Mouse (Mus musculus): ENCODE results near the gene Srp72. TPM values are rescaled to one million over a fixed set of nuclear protein-coding genes. Genes with fewer than 3 reads are reported as not detected.

The Srp72 gene
- 83.0 and 91.0 TPM in 2 replicates for total RNA-seq (2015)
- 133 and 141 TPM in 2 replicates for total RNA-seq (2017)

DNA sequence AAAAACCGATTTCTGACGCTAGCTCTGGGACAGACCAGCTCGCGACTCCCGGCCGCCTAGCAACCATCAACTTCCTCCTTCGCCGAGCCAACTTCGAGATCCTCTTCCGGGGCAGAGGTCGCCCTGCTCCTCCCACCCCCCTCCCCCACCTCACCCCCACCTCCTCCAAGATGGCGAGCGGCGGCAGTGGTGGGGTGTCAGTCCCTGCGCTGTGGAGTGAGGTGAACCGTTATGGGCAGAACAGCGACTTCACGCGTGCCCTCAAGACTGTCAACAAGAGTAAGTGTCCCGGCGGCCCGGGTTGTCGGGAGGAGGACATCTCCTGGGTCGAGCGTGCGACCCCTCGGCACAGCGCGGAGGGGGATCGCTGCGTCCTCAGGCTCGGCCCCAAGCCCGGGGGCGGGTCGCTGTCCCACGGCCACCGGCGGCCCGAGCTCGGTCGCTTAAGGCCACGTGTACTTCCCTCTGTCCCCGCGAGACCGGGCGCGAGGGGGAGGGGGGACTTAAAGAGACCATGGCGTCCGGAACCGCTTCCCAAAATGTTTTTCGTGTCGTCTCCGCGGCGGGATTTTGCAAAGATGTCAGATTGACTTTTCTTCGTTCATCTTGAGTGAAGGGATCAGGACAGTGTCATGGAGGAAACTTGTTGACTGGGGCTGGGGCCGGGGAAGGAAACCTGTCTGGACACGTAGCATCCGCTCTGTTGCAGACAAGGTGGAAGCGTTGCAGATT lies at the start of gene Srp72:
Srp72 (plus strand) TSS at position 130 of the 732 bp plus-strand sequence.
- peak; percentile 93 for ATAC-seq (ENCODE audit: poor library complexity, severe bottlenecking)

DNA sequence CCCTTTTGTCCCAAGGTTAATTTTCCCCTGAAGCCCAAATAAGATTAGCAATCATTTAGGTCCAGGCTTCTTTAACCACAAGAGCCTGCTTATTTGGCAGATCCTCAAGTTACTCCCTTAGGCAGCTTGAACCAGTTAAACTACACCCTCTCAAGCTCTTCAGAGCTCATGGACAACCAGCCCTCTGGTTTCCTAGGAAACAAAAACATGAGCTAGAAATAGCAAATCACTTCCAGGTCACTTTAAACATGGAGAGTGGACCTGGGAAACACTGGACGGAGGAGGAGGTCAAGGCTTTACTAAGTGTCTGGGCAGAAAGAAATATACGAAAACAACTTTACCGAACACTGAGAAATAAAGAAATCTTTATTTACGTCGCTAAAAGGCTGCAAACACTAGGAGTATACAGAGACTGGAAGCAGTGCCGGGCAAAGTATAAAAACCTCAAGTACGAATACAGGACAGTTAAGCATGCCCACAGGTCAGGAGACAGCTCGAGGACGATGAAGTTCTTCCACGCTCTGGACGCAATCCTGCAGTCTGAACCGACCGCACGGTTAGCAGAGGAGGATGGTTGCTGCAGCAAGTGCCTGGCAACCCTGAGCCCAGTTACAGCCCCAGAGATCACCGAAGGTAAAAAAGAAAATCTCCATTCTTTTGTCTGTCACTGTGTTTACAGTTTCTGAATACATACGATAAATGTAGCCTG lies 46.2 kb upstream of the Srp72 start:
- no peak for ATAC-seq (ENCODE audit: poor library complexity, severe bottlenecking)

DNA sequence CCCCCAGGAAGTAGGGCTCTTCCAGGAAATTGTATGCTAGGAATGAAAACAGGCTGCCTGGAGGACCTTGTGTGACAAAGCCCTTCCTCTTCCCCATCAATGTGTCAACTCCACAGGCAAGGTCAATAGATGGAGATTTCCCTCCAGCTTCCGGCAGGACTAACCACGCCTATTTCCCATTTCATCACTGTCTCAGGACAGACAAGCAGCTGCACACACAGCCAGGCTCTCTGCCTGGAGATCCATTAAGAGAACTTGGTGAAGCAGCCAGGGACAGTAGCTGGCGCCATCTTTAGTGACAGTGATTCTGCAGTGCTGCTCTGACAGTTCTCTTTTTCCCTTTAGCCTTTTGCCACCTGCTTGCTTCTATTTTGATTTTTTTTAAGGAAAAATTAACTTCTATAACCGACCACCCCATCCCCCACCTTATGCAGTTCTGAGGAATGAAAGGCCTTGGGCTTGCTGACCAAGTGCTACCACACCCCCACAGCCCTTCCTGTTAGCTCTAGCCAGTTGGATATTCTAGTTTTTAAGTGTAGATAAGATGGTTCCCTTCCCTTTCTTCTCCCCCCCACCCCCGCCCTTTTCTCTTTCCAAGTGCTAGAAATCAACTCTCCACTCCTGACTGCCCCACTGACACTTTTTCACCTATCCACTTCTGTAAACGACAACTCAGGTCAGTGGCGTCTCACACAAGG lies 45.2 kb upstream of the Srp72 start:
- peak; percentile 69 for ATAC-seq (ENCODE audit: poor library complexity, severe bottlenecking)

DNA sequence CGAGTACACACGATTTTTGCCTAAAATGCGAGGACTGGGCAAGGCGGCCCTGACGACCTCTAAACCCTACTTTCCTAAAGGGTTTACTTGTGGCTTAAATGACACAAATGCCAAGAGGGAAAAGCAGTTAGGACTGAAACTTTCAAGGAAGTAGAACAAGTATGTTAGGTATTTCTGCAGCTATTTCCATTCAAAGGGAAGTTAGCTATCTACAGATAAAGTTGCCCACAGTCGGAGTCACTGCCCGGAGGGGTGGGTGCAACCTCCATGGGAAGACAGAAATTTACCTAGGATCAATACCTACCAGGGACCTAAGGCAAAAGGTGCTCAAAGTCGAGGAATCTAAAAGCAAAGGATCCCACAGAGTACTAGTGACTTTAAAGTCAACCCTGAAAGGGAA lies 34.8 kb upstream of the Srp72 start:
- ATAC-seq (ENCODE audit: poor library complexity, severe bottlenecking): no peak

DNA sequence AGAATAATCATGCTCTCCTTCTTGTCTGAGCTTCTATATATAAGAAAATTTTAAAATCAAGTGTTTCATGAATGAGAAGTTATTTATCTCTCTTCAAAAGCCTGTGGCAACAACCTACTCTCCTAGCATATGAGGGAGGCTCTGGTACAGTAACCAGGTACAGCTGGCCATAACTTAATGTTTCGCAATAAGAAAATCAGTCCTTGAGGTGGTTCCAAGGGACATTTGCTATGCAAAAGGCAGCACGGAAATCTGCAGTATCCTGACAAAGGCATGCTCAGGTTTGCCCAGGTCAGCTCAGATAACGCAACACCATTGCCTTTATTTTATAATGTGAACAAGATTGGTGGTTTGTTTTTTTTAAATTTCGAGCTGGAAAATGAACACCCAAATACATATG lies 32.5 kb upstream of the Srp72 start:
- ATAC-seq (ENCODE audit: poor library complexity, severe bottlenecking): no peak

DNA sequence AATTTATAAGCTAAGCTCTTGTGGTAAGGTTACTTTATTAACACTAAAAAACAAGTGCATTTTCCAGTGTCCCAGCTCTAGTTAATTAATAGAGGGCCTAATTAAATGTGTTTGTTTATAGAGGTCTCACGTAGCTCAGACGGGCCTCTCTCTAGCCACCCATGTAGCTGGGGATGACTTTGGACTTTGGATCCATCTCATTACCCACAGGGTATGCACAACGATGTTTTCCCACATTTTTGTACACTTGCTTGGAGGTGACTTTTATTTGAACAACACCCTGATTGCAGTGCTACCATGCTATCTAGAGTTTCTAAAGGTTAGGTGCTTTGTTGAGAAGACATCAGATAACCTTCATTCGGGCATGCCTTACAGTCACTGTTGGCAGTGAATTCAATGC lies 32.0 kb upstream of the Srp72 start:
- ATAC-seq (ENCODE audit: poor library complexity, severe bottlenecking): no peak

DNA sequence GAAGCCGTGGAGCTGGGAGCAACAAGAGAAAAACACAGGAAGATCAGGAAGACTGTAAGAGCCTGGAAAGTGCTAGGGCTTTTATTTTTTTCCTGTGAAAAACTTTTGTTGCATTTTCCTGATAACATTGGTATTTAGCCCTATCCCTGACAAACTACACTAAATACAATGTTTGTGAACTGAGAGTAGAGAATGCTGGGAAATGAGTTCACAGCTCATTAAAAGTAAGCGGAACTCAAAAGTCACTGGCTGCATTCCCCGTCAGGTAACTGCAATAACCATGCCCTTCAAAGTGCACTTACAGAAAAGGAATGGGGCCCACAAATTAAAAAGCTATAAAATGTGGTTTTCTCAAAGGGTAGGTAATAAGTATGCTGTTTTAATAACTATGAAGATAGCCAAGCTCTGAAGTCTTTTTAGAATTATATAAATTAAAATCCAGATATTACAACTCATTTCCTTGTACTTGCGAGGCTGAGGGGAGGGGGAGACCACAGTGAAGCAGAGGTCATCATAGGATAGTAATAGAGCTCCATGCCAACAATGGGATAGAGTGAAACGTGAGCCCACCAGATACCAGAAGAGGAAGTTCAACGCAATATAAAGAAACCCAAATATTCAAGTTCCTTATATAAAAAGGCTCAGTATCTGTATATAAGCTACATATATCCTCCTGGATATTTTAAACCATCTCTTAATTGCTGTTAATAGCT lies 29.4 kb upstream of the Srp72 start:
- no peak for ATAC-seq (ENCODE audit: poor library complexity, severe bottlenecking)

DNA sequence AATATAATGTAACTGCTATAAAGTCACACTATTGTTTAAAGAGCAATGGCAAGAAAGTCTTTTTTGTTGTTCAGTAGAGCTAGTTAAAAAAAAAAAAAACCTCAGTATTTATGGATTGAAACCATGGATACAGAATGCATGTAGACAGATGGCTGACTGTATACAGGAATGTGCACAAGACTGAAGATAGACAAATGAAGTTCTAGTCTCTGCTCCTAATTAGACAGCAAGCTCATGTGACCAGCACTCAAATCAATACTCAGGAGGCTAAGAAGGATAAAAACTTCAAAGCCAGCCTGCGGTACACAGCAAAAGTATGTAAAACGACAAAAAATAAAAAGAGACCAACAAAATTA lies 28.8 kb upstream of the Srp72 start:
- no peak for ATAC-seq (ENCODE audit: poor library complexity, severe bottlenecking)

DNA sequence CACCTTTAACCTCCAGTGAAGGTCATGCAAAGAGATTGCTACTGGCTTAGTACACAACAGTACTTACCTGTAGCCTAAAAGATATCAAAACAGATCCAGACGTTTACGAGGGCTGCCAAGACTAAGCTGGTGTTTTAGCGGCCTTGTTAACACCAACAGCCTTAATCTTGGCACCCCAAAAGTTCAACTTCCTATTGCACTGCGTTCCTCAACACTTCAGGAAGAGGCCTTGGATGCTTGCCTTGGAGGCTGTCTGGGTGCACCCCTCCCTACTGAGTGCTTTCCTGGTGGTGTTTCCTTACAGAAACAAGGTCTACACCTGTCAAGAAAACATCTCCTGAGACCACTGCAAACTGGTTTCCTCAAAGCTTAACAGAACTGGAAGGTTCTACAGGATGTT lies 27.3 kb upstream of the Srp72 start:
- ATAC-seq (ENCODE audit: poor library complexity, severe bottlenecking): no peak

DNA sequence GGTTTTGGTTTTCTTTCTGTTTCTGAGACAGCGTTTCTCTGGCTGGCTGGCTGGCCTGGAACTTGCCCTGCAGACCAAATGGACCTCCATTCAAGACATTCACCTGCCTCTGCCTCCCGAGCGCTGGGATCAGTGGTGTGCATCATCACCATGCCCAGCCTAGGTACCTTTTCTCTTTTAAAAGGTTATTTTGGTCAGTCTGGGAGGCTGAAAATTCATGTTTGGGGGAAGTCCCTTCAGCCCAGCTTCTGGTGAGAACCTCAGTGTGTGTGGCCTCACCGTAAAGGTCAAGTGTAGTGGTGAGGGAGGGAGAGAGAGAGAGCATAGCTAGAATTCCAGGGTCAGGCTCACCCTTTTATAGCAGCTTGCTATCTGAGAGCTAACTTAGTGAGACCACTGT lies 26.7 kb upstream of the Srp72 start:
- no peak for ATAC-seq (ENCODE audit: poor library complexity, severe bottlenecking)

DNA sequence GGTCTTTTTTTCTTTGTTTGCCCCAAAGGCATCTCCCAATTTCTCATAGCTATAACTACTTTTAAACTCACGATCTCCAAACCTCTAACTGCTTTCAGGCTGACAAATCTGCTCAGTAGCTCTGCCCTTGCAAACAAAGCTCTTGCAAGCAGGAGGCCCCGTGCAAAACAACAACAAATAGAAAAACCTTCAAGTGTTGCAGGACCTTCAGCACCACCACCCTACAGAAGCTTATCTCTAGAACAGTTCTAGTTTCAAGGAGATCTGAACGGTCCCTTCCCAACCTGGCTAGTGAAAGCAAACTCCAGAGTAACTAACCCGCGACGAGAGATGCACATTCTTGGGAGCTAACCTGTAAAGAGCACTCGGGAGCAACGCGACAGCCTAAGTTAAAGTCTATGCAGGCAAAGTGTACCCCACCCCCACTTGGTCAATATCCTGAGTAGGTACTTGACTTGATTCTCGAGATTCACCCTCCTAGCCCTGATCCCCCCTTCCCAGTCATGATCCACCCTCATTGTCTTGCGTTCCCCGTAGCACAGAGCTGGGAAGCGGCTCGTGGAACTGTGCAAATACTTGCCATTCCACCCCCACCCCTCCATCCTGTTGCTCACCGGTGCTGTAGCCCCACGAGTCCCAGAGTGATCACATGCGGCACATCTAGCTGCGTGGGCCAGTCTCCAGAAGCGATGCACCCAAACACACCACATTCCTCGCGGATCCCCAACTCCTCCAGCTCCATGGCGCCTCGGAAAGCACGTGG lies 24.0 kb upstream of the Srp72 start:
- ATAC-seq (ENCODE audit: poor library complexity, severe bottlenecking): no peak

DNA sequence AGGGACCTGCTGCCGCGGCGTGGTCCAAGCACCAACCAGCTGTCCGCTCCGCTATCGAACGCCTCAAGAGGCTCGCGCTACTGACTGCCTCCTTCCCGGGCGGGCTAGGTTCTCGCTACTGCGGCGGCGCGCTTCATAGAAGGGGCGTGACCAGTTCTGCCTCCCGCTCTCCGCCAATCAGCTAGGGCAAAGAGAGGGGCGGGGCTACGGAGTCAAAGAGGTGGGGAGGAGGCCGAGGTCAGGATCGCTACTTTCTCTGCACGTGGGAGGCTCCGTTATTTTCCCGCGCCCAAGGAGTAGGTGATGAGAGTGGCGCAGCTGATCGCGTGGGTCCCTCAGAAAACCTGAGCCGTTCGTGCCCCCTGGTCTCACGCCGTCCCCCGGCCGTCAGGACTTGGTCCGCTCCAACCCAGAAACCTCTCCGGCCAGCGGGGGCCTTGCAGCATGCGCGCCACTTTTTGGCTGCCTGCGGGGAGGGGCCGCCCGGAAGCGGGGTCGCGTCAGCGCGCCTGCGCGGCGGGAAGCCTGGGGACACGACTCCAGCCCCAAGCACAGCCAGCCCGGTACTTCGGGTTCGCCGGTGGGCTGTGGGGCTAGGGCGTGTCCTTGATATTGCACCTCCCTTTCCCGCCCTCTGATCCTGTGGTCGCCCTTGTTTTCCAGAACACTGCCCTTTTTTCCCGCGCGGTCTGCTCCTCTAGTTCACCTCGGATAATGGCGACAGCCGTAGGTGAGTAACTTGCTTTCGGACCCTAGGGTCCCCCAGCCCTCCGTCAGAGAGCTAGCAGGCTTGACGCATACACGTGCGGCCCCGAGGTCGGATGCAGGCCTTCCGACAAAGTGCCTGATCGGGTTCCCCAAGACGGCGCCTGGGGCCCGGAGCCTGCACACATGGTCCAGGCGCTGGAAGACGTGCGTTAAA lies 23.1 kb upstream of the Srp72 start, which contains the start of the genes Paics and Ppat:
Paics (plus strand) TSS at position 202 of the 922 bp plus-strand sequence.
Ppat (minus strand) TSS at position 473 of the 922 bp plus-strand sequence.
- peak; percentile 85 for ATAC-seq (ENCODE audit: poor library complexity, severe bottlenecking)

DNA sequence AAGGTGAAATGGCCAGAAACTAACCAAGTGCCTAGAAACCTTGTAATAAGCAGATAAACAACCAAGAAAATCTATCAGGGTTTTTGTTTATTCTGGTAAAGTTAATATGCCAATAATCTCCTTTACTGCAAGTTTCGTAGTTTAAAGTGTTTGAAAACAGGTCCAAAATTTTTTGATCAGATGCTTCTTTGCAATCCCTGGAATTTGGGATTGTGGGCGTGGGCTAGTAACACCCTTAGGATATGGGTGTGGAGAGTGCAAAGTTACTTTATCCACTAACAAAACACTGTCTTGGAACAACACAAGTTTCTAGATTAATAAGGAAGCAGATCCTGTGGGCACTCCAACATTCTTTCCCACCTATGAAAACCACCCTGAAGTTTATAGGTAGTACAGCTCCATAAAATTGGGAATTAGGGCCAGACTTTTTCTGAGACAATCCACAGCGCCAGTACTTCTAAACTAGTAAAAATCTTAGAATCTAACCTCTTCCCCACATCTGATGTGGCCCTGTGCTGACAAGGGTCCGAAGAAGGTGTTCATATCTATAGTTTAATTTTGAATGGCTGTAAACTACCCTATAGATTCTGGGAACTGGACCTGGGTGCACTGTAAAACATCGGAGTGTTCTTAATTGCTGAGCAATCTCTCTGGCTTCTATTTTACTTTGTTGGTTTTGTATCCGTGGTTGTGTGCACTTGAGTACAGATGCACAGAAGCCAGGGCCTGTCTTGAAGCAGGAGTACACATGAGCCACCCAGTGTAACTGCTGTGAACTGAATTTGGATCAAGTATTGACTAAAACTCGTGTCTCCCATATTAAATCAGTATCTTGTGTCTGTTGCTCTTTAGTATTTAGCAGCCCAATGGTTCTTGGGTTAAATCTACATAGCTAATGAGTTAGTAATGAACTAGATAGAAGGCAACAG lies 22.1 kb upstream of the Srp72 start:
- no peak for ATAC-seq (ENCODE audit: poor library complexity, severe bottlenecking)

DNA sequence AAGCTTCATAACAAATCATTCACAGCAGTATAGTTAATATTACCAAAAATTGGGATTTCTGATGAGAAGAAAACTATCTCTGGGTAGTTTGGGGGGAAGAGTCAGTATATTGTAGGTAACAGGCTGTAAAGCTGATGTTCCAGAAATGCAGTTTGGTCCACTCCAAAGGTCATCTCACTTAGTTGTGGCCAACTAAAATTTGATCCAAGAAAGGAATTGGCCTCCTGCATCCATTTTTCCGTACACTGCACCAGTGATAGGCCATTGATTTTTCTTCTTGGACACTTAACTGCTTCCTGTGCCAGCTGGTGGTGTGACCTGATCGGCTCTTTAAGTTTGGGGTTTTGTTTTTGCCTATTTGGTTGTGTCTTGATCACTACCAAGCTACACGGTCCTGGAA lies 20.7 kb upstream of the Srp72 start:
- ATAC-seq (ENCODE audit: poor library complexity, severe bottlenecking): no peak

DNA sequence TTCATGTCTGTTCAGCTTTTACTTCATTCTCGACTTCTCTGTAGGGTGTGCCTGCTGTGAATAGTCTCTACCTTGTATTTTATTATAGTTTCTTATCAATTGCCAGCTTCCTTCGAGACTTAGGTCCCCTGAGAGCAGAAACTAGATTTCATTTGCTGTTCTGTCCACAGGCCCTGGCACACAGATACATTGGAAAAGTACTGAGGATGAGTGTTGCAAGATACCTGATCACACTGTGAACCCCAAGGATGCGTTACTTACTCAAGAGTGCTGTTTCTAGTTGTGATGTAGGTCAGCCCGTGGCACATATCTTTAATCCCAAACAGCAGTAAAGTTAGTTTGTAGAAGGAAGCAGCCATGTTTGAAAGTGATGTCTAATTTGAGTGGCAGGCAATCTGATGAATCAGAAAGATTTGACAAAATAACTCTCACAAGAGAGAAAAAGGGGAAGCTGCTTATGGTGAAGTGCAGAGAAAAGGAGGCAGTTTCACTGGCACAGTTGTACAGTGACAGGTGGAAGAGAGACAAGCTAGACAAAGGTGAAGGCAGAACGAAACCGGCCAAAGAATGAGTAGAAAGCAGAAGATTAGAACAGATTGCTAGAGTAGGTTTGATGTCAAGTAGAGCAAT lies 20.1 kb upstream of the Srp72 start:
- ATAC-seq (ENCODE audit: poor library complexity, severe bottlenecking): no peak

DNA sequence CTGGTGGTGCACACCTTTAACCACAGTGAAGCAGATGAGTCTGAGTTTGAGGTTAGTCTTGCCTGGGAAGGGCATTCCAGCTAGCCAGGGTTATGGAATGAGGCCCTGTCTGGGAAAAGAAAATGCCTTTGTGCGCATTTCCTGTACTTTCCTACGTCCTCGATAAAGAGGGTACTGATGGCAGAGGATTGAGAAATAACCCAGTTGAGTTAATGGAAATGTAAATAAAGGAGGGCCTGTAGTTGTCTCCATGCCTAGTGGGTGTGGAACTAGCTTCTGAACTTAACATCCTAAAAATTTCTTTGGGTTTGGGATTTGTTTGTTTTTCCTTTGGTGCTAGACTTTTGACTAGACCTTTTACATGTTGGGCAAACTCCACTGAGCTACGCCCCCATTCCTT lies 19.0 kb upstream of the Srp72 start:
- ATAC-seq (ENCODE audit: poor library complexity, severe bottlenecking): no peak

DNA sequence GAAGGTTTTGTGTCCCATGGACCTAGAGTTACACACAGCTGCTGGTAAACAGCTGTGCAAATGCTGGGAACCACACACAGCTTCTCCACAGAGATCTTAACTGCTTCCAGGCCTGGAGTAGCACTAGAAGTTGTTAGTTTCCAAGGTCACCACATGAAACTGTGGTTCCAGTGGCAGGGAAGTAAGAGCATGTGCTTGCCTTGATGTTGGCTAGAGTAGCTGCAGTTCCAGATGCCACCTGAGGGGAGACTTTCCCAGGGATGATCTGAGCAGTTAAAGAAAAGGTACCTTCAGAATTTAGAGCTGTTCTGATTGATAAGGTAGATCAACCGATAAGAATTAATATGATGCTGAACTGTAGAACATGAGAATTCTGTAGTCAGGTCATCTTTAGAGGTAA lies 16.5 kb upstream of the Srp72 start:
- peak; percentile 30; the same call in 1 of the 2 replicates for ATAC-seq (ENCODE audit: poor library complexity, severe bottlenecking)

DNA sequence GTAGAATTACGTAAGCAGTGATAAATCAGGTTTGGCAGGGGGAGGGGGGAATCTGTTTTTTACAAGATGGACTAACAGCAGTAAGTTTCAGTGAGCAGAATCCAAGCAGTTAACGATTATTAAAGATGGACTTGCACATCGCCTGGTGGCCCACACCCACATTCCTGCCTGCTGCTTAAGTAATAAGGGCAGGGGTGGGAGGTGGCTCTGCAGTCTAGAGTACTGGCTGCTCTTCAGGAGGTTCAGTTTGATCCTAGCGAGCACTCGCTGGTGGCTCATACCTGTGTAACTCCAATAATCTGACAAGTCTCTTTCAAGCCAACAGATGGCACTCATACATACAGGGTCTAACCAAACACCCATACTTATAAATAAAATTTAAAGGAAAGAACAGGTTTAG lies 14.9 kb upstream of the Srp72 start:
- ATAC-seq (ENCODE audit: poor library complexity, severe bottlenecking): no peak
